Mouse (Mus musculus) left cerebral cortex, postnatal 14 days (tissue): ENCODE measurements at regions not wholly inside any gene's neighbourhood (a gene's known extent, or its start where the extent isn't known, plus 50 kb on each side); places are given as distances from the start of the nearest gene placed in this dataset.

ENCODE experiments used
- DNase-seq, 2 experiments: peaks; one replicate each; pipeline ENCODE4 v3.0.0; 2021 to 2022; ENCODE audit warnings: low spot score in 2 of 2, mixed read lengths in 1 of 2
- intact Hi-C: fragments of 180-260 bp; cut with DNase I; formaldehyde crosslinking; loops from one replicate; pipeline ENCODE4 v1.15.1; 2025
- microRNA-seq, 2 experiments: library from miRNA; unstranded; fragments of <30 nt; microRNA quantifications; one replicate each; pipeline ENCODE4 v1.2.0; 2022

DNA sequence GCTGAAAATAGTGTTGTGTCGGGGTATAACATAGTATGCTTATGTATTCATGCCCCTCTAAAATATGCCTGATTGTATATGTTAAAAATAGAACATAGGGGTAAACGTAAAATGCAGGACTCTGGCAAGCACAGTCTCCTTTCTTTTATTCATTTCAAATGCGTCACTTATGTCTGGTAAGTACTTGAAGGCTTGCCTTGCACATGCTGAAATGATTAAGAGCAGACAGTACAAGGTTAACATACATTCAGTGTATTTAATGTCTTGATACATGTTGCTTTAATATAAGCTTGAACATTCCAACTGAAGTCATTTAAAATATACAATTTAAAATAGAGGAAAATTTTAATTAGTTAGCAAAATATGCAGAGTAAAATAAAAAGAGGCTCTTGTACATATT is 50.9 kb upstream of the Meox2 start:
- intact Hi-C loops = no loop called here
- no peak for DNase-seq

Small RNAs in the stretch of these regions (microRNA-seq; reads per million reads assigned to microRNA genes)
- gene Gm44326 = 0 reads per million in 2 experiments
- gene Mir5099 = 30.1 to 36.0 reads per million in 2 experiments
